Mouse (Mus musculus): ENCODE data around the gene Itga11.

GRCm38 (mm10) chr9:62639686-62640085, 37.9 kb upstream of the Itga11 start:
- TF ChIP-seq TAL1 (IDR thresholded peaks at IDR 0.05; ENCODE audit: low read length), result no peak
- no peak for TF ChIP-seq GATA1 (IDR thresholded peaks at IDR 0.05; ENCODE audit: low read length)

All from erythroblast, embryonic 14.5 days (primary cell).